Mouse (Mus musculus): ENCODE results near the gene Srebf2.

DNA sequence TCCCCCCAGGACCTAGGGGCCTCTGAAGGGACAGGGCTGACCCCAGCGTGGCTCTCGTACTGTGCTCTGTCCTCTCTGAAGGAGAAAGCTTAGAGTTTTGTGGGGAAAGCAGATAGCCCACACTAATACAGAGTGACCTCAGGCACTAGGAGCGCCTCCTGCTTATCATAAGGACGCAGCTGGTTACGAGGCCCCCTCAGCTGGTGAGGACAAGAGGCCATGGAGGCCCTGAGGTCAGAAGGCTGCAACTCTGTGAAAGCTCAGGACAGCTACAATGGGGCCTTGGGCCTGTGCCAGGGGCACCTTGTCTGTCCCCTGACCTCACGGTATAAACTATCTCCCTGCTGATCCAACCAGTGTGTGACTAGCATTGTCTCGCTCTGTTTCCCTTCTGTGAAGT lies 37.2 kb downstream of the Srebf2 start:
- TF ChIP-seq CTCF (IDR thresholded peaks at IDR 0.05; ENCODE audit: low read depth) (peak; percentile 14; the same call in 1 of the 2 replicates), EP300 (IDR thresholded peaks at IDR 0.05; ENCODE audit: low read depth) (peak; percentile 92)
